Mouse (Mus musculus) gastrocnemius, postnatal 36 days (tissue): ENCODE data around the gene Spaar. TPM values are rescaled to one million over a fixed set of nuclear protein-coding genes. Genes with fewer than 3 reads are reported as not detected.

Experiments
- DNase-seq, 2 experiments: peaks; one replicate each; pipeline ENCODE4 v3.0.0; 2022
- intact Hi-C: fragments of 180-260 bp; cut with DNase I; formaldehyde crosslinking; loops from one replicate; pipeline ENCODE4 v1.15.1; 2025
- long read RNA-seq, 2 experiments: library from polyadenylated mRNA; stranded (forward); transcript quantifications; one replicate each; pipeline ENCODE4 v2.0.0; 2021
- total RNA-seq, 2 experiments: library from RNA; stranded (reverse); gene quantifications; 2 replicates each; pipeline ENCODE4 v1.2.3; 2021

The Spaar gene
- total RNA-seq = 1 to 10 TPM; 1.3 to 1.5 TPM
- long read RNA-seq, experiment 1, partial matches to known transcripts = 0 of 1 reads
- long read RNA-seq, experiment 1, other reads (novel, unspliced or antisense) = 1 of 1 reads
- long read RNA-seq, experiment 2, full-length matches to known transcripts = 1 of 3 reads
- long read RNA-seq, experiment 2, partial matches to known transcripts = 0 of 3 reads
- long read RNA-seq, experiment 2, other reads (novel, unspliced or antisense) = 2 of 3 reads

DNA sequence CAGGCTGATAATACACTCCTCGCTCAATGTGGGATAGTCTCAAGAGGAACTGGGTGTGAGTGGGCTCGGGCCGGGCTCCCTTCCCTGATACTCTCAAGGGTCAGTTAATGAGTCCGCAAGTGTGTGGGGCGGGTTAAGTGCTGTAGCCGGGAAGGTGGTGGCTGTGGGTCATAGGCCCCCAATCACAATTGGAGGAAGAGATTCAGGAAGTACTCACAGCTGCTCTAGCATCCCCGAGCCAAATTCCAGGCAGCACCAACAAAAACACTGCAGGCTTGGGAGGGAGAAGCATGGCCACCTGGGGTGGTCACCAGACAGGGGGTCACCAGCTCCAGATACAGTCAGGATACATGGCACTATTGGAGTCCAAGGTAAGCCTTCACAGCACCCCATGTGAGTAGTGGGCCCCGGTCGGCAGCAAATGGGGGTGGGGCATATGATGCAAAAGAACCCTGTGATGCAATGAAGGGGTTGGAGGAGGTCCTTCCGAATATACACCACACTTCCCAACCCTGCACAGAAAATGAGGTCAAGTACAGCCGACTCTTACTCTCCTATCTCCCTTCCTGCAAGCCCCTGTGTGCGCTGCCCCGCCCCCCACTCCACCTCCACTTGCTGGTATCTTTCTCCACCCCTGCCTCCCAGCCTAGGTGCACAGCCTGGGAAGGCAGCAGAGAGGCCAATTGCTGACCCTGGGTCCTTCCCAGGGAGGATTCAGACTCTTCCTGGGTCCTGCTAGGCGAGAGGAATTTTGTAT, at the start of gene Spaar:
TSS of gene Spaar (plus strand) at position 241 of the 757 bp plus-strand sequence.
- DNase-seq = peak; percentile 52 to 60
- intact Hi-C loops = no loop called here

DNA sequence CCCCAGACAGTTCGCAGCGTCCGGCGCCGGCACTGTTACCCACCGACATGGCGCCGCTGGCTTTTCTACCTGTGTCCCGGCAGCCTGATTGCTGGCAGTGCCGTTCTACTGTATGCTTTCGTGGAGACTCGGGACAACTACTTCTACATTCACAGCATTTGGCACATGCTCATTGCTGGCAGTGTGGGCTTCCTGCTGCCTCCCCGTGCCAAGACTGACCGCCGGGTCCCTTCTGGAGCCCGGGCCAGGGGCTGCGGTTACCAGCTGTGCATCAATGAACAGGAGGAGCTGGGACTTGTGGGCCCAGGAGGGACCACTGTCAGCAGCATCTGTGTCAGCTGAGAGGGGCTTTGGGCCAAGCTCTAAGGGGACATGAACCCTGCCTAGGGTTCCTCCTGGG, 39.8 kb upstream of the Spaar start:
- intact Hi-C loops = no loop called here

DNA sequence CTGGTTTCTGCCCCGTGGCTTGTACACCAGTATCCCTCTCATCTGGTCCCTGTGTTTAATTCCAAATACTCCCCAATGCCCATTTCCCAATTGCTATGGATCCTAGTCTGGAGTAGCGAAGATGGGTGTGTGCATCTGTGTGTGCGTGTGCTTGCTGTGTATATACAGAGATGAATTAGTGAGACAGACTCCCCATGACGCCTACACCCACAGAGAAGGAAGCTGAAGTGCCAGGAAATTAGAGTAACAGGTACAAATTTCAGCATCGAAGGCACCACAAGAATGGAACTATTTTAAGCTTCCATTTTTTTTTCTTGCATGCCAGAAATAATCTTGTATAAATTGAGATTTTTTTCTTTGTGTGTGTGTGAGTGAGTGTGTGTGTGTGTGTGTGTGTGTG, 38.8 kb upstream of the Spaar start:
- no peak for DNase-seq
- intact Hi-C loops = no loop called here

More for the DNA sequence above, 39.8 kb upstream of the Spaar start:
- no peak for DNase-seq

DNA sequence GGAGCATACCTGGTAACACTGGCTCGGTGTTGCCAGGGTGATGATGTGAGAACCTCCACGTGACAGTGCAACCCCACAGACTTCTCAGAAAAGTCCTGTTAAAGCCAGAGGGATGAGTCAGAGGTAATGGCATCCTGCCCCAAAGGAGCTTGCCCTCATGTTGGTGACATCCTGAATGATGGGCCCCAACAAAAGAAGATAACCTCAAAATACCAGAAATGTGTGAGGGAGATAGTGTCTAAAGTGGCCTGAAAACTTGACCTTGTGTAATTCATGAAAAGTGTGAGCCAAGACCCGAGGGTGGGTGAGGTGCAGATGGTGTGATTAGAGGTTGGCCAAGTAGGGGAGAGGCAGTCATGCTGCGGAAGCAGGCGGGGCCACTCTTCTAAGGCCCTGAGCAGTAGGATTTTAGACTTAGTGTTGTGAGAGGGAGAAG, 36.0 kb upstream of the Spaar start:
- DNase-seq = no peak
- intact Hi-C loops = no loop called here

DNA sequence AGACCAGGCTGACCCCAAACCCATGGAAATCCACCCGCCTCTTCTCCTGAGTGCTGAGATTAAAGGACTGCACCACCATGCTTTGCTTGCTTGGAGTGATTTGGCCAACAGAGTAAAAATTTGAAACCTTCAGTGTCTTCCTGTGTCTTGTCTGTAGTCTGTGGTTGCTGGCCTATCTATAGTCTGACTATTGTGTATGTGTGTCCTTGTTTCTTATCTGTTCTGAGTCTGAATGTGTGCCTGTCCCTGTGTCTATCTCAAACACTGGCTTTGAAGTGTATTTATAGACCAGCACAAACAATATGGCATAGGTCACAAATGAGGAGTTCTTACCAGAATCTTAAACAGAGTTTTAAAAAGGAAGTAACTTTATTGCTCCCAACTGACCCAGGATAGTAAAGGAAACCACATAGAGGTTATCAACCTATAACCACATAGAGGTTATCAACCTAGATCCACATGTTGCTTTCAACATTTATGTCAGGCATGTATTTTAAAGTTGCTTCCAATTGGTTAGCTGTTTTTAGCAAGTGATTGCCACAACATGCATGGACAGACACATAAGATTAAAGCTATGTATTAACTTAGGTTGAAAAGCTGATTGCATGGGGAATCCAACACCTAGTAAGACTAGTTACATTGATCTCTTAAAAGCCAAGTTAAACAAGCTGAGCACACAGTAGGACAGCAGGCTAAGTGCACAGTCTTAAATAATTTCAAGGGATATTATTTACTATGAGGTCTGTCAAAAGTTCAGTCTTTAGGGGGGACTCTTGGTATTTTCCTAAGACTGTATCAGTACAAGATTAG, 35.2 kb upstream of the Spaar start:
- no peak for DNase-seq
- intact Hi-C loops = no loop called here

DNA sequence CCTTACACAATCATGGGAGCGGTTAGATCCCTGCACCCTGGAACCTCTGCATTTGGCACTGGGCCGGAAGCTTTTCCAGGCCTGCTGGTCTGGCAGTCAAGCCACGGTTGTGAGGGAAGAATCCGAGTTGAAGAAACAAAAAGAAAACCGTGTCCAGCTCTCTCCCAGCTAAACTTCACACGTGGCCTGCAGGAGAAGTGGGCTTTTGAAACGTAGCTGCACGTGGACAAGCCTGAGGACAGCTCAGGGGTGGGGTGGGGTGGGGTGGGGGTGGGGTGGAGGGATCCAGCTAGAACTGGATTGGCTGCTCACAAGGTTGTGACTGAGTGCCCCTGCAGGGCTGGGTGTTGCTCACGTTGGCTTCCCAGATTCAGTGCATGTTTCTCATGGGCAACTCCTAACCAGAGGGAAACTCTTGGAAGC, 34.6 kb upstream of the Spaar start:
- intact Hi-C loops = no loop called here
- peak; percentile 43 to 60 for DNase-seq

DNA sequence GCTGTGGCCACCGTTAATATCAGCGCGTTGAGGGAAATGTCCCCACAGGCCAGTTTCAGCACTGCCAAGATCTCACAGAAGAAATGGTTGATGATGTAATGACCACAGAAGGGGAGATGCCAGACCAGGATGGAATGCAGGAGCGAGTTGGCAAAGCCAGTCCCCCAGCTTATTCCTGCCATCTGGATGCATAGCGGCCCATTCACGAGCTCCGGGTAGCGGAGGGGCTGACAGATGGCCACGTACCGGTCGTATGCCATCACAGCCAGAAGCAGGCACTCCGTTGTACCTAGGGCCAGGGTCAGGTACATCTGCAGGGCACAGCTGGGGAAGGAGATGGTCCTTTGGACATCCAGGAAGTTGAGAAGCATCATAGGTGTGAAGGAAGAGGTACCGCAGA, 33.3 kb upstream of the Spaar start:
- intact Hi-C loops = no loop called here
- DNase-seq = no peak

DNA sequence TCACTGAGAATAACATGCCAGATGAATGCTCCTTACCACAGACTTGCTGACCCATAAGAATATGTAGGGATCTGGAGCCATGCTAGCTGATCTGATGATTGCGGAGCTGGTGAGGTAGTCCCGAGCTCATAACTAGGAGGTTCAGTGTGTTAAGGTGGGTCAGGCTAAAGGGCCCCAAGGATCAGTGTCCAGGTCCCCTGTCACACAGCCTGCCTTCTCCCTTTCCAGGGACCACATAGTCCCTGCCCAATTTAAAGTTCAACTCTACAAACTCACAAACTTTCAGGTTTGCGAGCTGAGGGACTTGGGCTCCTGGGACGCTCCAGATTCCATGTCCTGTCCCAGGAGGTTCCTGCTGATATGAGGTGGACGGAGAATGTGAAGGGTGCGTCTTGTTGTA, 29.1 kb upstream of the Spaar start, which contains the start of gene Olfr70:
TSS of gene Olfr70 (minus strand) at position 101 of the 400 bp plus-strand sequence.
- intact Hi-C loops = no loop called here
- DNase-seq = no peak

DNA sequence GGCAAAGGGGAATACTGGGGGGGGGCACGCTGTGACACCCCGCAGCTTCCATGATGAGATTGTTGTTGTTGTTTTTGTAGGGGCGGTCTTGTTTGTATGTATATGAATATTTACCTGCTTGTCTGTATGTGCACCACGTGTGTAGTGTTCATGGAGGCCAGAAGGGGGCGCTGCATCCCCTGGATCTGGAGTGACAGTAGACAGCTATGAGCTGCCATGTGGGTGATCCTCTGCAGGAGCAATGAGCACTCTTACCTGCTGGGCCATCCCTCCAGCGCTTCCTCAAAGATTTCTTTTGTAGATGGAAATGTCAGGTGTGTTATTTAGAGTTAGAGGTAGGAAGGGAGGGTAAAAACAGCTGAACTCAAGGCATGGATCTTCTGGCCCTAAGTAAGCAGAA, 26.4 kb upstream of the Spaar start:
- no peak for DNase-seq
- intact Hi-C loops = no loop called here

DNA sequence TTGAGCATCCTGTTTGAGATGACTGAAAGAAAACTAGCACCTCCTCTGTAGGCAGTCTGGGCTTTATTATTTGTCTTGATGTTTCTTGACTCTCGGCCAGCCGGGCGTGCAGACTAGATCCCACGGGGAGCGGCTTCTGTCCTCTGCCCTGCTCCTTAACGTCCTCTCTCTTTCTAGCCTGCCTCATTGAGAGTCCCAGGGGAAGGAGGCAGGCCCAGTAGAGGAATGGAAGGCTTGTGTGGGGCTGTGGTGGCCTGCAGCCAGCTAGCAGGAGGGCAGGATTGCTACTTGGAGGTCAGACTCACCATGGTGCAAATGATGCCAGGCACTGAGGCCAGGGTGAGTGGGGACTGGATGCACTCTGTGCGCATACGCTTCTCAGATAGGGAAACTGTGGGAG, 26.0 kb upstream of the Spaar start:
- intact Hi-C loops = no loop called here
- no peak for DNase-seq

DNA sequence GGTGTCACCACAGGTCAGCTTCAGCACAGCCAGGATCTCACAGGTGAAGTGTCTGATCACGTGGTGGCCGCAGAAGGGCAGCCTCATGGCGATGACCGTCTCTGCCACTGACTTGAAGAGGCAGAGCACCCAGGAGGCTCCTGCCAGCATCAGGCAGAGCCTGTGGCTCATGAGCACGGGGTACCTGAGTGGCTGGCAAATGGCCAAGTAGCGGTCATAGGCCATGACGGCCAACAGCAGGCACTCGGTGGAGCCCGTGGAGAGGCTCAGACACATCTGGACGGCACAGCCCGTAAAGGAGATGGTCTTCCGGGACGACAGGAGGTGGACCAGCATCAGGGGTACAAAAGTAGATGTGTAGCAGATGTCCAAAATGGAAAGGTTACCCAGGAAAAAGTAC, 23.8 kb upstream of the Spaar start:
- intact Hi-C loops = no loop called here
- no peak for DNase-seq

DNA sequence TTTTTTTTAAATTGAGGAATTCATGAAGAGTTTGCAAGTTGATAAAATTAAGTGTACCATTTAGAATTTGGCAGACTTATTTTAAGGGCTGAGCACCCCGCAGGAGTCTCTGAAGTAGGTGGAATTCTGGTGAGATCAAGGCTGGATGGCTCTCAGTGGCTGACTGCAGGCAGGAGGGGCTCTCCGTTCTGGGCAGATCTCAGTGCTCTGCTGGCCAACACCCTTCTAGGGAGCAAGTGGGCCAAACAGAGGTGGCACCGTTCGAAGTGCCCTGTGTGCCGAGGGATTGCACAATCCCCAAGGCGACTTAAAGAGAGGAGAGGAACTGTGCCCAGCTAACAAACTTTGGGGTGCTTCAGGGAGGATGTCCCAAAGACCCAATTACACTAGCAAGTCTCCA, 20.0 kb upstream of the Spaar start, which contains the start of gene Olfr71:
TSS of gene Olfr71 (minus strand) at position 387 of the 400 bp plus-strand sequence.
- no peak for DNase-seq
- intact Hi-C loops = loop anchor here (2.0 to 10.0 kb wide), 2 partner anchors 37 to 275 kb away; no protein-coding TSS in a partner anchor

DNA sequence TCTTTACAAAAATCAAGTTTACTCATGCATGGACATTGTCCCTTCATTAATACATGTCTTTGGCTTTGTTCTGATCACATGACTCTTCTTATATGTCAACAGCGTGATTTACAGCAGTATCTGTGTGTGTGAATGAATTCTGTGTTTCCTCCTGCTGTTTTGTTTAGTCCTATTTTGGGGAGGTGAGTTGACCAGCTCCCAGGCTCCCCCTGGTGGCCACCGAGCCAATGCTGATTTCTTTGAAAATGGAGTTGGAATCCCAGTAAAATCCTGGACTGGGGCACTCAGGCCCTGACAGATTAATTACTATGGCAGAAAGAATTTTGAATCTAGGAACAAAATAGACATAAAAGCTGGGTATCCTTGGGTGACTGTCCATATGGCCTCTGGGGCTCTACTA, 18.0 kb upstream of the Spaar start:
- peak; percentile 81 to 82 for DNase-seq
- intact Hi-C loops = loop anchor here (1.0 to 10.0 kb wide), 3 partner anchors 39 to 277 kb away; no protein-coding TSS in a partner anchor

DNA sequence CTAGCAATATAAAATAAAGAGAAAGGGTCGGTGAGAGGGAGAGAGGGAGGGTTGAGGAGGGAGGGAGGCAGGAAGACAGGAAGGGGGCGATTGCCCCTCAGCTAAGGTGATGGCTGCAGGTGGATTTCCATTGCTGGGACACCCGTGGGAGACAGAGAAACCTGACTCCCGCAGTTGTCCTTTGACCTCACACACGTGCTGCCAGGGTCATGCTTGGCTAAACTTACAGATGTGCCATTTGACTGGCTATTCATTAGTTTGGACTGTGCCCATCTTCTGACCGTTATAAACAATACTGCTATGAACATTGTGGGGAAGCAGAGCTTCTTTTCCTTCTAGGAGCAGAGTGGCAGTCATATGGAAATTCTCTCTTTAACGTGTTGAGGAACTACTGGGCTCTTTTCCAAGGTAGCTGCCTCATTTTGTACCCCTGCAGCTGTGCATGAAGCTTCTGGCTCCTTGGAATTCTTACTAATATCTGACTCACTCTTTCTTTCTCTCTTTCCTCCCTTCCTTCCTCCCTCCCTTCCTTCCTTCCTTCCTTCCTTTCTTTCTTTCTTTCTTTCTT, 16.1 kb upstream of the Spaar start:
- intact Hi-C loops = loop anchor here (10.0 kb wide), 1 partner anchor 279 kb away; no protein-coding TSS in a partner anchor
- DNase-seq = no peak

DNA sequence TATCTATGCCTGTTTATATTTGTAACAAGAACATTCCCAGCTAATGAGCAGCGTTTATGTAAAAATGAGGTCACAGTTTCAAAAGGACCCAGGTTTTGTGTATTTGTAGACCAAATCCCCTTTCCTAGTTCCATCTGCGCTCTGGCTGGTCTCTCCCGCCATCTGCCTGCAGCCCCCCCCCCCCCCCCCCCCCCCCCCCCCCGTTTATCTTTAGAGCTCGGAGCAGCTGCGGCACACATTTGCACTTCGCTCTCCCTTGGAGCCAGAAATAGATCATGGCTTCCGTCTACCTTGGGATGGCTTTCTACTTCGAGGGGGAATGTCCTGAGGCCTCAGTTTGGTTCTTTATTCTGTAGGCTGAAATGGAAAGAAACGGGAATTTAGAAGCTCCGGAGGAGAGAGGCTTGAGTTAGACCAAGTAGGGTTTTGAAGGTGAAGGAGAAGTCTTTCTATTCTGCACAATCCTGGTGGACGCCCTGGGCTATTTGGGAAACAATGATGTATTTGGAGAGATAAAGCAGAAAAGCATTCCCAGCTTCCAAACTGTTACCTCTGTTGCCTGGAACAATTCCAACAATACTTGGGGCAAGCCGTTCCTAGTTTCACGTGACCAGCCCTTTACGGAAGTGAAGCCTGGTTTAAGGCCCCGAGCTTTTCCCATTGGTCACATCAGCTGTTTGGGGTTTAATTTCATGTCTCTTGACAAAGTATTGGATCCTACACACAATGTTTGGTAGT, 9.2 kb upstream of the Spaar start:
- intact Hi-C loops = no loop called here
- DNase-seq = no peak

DNA sequence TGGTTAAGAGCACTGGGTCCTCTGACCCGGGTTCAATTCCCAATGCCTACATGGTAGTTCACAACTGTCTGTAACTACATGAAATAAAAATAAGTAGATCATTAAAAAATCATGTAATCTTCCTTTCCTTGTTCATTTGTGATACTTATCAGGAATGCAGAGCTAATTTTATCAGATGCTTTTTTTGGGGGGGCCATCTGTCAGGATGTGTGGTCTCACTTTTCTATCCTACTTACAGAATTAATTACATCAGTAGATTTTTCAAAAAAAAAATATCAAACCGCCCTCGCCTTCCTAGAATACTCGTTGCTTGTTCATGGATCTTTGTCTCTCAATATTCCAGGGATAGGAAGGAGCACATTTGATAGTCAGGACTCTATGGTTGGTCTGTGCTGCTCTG, 7.6 kb upstream of the Spaar start:
- DNase-seq = no peak
- intact Hi-C loops = no loop called here

DNA sequence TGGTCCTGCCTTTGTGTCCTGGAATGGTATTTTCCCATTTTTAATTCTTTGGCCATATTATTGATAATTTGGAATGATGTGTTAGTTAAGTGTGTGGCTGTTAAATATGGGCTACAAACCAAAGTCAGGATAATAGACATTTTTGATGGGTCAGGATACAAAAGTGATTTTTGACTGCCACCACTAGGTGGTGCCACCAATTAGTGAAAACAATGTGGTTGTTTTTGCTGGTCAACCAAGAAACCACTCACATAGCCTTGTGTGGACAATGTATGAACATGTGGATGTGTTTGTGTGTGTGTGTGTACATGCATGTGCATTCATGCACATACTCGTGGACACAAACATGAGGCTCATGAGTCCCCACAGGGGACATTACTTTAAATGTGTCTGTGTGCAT, 5.1 kb upstream of the Spaar start:
- intact Hi-C loops = no loop called here
- peak in 1 of 2 experiments; percentile 55 for DNase-seq

DNA sequence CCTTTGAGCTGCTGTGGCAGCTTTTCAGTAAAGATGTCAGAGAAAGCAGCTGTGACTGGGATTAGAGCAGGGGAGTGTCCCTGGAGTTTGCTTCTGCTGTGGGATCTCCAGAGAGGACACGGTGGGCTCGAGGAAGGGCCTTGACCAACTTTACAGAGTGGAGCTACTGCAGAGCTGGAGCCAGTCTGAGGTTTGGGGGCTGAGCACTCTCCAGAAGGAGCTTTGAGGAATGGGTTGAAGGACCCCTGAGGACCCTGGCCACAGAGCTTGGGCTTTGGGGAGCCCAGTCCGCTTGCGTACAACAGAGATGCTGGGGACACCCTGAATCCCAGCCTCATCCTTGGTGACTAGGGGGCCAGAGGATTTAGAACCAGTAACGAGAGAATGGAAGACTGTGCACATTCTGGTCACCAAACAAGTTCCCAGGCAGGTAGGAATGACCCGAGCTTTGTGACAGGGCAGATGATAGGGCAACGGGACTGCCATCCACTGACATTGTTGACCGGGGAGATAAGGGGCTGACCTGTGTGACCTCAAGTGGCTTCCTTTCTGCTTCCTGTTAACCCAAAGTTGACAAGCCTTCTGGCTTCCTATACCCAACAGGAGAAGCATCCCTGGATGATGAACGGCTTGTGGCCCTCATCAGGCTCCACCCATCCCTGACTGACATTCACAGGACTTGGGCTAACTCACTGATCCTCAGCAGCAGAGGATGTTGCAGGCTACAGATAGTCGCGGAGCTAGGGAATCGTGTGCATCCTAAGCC, 3.4 kb upstream of the Spaar start:
- DNase-seq = no peak
- intact Hi-C loops = no loop called here

DNA sequence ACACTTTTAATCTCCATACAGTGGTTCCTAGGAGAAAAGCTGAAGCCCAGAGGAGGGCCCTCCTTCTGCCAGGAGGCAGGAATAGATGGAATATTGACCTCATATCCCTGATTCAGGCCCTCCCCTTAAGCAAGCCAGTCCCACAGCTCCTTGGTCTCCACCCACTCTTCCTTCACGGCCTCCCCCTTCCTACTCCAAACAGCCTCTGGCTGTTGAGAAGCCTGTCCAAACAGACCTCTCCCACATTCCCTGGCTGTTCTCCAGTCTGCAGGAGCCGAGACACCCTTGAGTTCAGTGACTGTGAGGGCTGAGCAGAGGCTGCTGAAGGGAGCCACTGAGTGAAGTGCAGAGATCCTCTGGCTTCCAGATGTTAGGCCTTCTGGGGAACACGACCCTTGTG, 2.8 kb upstream of the Spaar start, which contains the start of gene Hrct1:
TSS of gene Hrct1 (plus strand) at position 194 of the 400 bp plus-strand sequence.
- intact Hi-C loops = no loop called here
- DNase-seq = peak; percentile 64 to 82
